Mouse (Mus musculus) heart, postnatal 4 days (tissue): Measurements from ENCODE around the gene Sec14l3. TPM values are rescaled to one million over a fixed set of nuclear protein-coding genes. Genes with fewer than 3 reads are reported as not detected.
A peak's percentile ranks its signal among the peaks of the same experiment; 100 is the strongest.

ENCODE experiments used
- DNase-seq: peaks from one replicate; pipeline ENCODE4 v3.0.0; 2021
- total RNA-seq, 2 experiments: library from RNA; stranded (reverse); gene quantifications; 2 replicates each; pipeline ENCODE4 v1.2.3; 2021

Gene Sec14l3
- total RNA-seq, 2 experiments from 2014 or later: not detected

DNA sequence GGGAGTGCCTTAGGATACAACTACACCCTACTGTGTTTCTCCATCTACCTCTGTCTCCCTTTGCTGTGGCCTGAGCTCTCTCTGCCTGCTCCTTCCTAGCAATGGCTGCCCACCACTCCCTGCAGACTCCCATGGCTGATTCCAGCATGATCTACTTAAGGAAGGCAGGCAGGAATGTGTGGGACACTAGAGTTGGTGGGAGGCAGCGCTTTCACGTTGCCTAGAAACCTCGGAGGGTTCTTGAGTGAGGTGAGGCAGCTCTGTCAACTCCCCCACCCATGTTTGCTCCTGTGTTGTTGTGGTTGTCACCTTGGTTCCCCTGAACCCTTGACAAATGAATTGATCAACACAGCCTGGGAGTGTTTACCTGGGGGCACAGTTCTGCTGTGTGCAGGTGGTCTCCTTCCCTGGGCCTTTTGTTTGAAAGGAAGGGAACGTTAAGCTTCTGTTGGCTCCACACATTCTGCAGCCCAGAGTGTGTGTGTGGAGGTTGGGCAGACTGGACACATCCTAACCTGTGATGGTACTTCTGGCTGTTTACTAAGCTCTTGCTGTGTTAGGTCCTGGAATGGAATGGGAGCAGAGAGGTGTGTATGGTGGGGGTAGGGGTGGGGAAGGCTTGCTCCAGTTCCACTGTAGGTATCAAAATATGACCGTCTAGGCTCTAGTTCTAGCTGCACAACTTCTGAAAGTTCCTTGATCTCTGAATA, 3.6 kb upstream of the Sec14l3 start:
- no peak for DNase-seq

DNA sequence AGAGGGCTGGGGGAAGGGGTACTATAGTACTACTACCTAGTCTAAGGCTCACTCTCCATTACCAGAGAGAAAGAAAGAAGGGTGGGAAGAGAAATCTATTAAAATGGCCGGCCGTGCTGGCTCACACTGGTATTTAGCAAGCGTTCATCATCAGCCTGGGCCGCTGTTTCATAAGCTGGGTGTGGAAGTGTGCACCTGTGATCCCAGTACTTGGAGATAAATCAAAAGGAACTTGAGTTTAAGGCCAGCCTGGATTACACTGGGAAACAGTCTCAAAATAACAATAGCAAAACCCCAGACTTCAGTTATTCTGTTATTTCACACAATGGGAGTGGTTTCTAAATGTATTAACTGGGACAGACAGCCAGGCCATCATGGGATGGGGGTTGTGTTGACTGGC, 2.1 kb upstream of the Sec14l3 start:
- no peak for DNase-seq

DNA sequence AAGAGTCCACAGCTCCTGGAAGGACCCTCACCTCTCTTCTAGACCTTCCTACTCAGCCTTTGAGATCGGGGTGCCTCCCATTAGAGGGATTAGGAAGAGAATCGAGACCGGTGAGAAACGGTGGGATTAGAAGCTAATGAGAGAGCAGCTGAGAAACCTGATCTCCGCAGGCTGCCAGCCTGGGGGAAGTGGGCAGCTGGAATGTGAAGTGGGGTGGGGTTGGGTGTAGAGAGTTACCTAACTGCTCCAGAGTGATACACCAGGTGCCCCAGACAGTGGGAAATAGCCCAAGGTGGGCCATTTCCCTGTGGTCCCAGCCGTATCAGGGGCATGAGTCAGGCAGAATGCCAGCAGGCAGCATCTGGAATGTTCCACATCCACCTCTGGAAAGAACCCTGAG, 1.7 kb upstream of the Sec14l3 start:
- DNase-seq: no peak

DNA sequence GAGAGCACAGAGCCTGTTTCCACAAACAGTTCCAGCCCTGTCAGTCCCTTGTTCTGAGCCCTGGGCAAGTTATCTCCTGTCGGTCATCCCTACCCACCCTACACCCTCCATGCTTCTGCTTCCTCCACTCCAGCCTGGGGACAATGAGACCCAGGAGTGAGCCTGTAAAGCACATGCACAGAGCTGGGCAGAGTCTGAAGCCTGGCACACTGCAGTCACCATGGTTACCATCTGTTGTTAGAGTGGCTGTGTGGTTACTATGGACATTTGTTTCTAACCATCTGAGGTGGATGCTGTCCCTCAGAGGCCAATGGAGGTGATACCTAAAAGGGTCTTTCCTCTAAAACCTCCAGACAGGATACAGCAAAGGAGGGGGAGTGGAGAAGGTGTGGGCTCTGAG, 5.0 kb downstream of the Sec14l3 start:
- DNase-seq: no peak

DNA sequence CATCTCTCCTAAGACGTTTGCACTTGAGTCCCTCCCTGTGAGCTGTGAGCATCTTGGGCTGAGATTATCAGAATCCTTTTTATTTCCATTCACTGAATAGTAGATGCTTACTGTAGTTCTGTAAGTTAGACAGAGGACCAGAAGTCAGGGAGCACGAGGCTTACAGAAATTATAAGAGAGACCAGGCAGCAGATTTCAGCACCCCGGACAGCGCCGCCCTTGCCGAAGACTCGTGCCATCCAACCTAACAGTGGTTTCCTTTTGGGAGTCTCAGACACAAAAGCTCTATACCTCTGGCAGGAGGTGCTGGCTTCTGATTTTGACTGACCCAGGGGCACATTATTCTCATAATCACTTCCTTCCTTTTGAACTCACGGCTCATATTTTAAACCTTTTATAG, 12.0 kb downstream of the Sec14l3 start:
- DNase-seq: peak; percentile 79

DNA sequence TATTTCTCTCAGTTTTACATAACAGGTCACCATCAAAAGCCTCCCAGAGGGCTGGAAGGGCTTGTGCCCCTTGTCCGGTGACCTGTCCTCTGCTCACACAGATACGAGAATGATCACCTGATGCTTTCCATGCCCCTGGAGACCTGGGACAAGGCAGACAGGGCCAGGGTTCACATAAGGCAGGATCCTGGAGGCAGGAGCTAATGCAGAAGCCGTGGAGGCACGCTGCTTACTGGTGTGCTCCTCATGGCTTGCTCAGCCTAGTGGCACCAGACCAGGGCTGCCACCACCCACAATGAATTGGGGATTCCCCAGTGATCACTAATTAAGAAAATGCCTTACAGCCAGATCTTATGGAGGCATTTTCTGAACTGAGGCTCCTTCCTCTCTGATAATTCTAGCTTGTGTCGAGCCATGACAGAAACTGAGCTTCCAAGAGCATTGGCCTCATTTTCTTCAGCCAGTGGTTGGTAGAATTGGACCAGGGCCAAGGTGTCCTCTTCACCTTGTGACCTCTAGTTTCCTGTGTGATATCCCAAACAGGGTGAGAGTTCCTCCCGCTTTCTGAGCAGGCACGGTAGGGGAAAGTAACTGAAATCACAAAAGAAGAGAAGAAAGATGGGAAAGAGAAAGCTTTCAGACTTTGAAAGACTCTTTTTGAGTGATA, 13.8 kb downstream of the Sec14l3 start:
- DNase-seq: no peak

DNA sequence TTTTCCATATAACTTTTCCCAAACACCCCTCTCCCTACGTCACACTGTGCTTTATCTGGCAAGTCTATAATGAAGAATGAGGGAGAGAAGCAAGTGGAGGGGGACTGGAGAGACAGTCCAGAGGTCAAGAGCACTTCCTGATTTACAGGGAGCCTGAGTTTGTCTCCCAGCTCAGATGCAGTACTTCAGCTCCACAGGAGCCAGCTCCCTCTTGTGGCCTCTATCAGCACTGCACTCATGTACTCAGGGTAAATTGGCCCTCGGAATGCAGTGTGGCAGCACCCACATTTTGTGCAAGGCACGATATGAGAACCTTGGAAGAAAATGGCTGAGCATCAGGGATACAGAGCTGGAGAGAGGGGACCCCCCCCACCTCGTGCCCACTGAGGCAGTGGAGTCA, 15.6 kb downstream of the Sec14l3 start:
- DNase-seq: peak; percentile 58

DNA sequence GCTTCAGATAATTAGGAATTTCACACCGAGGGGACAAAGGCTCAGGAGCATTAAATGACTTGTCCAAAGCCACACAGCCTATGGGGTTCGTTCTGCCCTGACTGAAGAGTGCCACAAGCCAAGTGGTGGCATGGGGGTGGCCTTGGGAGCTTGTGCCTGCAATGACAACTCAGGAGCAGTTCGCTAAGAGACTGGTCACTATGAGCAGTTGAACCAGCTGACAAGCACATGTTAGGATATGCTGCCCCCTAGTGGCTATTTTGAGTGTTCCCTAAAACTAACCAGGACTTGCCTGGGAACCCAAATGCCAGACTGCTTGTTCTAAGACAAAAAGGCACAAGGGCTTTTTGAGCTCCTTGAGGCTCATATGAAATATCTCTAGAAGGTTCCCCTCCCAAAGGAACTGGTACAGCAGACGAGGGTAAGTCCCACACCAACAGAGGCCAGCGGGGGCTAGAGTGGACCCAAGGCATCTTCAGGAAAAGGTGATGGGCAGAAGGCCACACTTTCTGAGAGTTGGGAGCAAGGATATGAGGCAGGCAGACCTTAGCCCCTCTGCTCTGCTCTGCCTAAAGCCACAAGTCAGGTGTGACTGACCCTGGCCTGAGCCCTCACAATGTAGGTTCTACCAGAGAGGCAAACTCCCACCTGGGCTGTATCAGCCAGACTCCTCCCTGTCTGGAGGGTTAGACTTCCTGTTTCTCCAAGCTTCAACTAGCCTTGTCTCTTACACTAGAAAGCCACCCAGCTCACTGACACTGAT, 18.9 kb downstream of the Sec14l3 start:
- peak; percentile 70 for DNase-seq

DNA sequence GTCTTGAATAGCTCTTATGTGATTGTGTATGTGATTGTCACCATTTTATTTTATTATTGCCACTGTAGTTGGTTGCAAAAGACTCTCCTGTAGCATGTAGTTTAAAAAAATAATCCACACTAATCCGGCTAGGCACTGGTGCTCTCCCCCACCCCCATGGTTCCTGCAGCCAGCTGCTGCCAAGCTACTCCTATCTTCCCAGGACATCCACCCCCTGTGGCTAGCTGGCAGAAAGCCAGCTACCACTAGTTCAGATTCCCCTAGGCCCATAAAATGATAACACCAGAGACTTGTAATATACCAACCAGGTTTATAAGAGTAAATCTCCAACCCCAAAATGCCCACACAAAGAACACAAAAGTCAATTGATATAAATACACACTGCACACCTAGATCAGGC, 21.6 kb downstream of the Sec14l3 start:
- DNase-seq: no peak

DNA sequence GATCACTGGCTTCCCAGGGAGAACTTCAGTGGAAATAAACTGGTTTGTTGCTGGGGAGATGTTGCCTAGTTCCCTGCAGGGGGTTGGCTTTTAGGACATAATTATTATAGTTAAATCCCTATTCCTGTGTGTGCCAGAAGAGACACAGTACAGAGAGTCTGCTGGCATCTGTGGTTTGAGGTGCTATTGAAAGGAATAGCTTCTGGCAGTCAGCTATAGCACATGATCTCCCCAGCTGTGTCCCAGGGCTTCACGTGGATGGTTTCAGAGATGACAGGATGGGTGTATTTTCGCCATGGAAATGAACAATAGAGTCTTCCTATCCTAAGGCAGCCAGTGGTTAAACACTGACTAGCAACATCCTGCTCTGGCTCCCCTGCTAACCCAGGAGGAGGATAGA, 22.6 kb downstream of the Sec14l3 start:
- DNase-seq: no peak

DNA sequence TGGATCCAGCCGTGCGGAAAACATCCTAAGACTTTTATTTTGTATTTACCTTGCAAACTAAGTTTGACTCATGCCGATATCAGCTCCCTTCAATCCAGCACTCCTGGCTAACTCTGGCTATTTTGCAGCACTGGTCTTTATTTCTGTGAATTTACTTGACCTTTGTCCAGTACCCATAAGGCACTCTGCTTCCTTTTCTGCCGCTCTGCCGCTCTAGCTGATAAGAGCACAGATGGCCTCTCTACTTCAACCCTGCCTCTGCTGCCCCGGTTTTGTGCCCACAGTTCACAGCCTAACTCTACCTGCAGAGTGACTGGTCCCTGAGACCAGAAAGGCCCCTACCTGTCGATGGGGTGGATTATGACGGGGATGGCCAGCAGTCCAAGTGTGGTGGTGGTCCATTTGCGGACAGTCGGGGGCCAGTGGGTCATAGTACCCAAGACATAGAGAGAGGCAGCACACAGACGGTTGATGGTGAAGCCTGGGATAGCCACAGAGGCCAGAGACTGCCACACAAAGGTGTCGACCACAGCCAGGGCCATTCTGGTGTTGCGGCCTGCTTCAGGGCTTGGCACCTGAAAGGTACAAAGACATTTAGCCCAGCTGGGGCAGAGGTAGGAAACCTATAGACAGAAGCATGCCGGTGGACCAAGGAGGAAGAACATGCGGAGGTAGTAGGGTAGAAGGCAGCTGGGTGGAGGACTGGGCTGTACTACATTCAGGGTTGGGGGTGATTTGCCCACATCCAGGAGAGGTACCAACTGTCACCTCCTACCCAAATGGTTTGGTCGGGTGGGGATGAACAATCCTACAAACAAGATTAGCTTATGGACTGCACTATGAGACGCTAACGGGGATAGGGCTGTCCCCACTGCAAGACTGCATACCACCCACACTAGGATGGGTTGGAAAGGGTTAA, 29.1 kb downstream of the Sec14l3 start:
- no peak for DNase-seq

DNA sequence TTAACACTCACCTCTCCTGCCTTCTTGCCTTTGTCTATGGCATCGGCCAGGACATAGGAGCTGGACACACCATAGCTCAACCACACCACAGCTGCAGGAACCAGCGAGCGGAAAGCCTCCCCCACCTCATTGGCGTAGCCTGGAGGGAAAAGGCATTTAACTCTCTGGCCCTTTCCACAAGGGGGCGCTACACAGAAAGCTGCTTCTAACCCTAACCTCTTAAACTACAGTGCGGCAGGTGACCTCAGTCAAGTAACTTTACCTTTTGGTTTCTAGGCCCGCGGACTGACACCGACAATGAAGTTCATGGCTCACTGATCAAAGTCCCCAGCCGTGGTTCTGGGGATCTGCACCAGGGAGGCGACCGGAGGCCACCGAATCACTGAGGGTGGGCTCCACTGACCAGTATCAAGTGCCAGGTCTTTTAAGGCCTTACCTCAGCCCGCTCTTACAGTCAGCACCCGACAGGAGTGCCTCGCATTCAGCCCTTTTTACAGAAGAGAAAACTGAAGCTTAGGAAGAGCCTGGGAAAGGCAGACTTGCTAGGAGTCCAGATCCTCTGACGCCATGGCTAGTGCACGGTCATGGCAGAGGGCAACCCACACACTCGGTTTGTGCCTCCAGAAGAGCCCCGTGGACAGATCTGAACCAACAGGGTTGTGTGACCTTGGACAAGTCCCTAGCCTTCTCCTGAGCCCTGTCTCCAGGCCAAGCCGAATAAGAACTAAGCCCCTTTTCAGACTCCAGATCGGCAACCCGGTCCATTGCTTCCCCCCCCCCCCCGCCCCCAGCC, 29.9 kb downstream of the Sec14l3 start:
- peak; percentile 77 for DNase-seq

DNA sequence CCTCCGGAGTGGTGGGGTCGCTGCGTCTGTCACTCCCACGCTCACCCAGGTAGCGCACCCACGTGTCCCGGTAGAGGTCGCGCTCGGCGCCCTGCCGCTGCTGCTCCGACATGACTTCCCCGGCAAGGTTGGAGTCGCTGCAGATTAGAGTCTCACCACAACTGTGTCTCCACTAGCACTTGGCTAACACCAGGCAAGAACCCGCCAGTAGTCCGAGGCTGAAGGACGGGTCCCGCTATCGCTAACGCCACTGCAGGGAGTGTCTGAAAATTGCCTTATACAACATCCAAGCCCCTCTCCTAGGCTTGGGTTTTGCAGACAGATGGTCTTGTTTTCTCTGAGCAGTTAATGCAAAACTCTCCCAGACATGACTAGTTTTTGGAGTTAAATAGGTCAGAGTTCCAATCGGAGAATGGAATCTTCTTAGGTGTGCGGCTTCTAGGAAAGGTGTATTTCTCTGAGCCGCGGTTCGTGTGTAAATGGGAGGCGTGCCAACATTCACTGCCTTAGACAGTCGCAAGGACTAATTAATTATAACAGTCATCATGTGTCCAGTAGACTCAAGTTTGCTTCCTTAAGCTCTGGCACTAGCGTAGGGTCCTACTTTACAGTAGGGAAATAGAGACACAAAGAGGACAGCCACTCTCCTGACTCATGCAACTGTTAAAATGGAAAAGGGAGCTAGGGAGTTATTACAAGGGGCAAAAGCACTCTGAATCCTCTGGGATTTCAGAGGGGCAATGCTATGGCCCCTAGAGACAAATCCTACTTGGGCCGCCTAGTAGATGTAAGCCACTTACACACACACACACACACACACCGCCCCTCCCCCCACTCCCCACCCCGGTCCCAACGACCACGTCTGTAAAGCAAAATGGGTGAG, 30.8 kb downstream of the Sec14l3 start, which contains the start of gene Mtfp1:
Gene Mtfp1, minus strand, starts transcription at position 275 of the 883 bp plus-strand sequence.
- peak; percentile 71 for DNase-seq

DNA sequence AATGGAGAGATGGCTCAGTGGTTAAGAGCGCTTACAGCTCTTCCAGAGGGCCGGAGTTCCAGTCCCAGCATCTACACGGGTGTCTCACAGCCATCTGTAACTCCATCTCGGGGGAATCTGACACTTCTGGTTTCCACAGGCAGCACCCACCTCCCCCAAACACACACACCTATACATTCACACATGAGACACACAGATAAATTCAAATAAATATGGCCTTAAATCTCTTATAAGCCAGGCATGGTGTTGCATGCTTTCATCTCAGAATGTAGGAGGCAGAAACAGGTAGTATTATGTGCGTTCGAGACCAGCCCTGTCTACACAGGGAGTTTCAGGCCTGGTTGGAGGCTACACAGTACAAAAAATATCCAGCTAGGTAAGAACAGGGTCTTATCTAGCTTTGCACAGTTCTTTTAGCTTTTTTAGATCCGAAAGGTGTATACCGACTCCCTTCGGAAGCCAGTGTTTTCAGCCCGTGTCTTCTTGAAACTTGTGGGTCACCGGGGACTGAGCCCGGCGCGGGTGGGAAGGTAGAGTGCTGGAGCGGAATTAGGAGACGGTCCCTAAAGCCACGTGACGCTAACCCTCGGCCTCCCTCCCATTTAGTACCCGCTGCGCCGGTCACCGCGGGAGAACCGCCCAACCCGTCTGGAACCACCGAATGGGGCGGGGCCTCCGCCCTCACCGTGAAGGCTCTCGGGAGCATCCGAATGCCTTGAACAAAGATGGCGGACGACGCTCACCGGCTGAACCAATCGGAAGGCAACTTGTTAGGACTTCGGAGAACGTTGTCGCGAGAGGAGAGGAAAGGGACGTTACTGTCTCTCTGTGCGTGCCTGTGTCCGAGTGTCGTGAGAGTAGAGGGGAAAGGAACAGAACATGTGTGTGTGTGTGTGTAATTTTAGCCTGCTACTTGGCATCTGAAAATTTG, 31.7 kb downstream of the Sec14l3 start:
- peak; percentile 98 for DNase-seq

DNA sequence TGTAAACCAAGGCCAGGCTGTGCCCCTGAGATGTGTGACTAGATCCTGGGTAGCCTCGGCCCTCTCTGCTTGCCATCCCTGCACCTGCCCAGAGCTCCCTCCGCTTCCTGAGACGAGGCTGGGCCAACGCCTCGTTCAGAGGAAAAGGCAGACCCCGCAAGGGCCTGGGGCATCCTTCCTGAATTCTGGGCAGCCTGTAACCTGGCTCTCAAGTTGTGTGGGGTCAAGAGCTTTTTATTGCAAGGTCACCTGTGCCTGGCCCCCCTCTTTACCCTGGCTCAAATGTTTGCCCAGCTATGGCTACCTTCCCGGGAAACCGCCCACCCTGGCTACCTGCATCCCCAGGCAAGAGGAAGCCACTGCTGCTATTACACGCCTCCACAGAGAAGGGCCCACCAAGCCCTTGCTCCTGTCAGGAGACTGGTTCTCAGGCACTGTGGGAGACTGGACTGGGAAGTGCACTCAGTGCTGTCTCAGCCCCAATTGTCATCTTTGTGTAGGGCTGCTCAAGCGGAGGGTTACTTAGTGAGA, 32.5 kb downstream of the Sec14l3 start:
- no peak for DNase-seq

DNA sequence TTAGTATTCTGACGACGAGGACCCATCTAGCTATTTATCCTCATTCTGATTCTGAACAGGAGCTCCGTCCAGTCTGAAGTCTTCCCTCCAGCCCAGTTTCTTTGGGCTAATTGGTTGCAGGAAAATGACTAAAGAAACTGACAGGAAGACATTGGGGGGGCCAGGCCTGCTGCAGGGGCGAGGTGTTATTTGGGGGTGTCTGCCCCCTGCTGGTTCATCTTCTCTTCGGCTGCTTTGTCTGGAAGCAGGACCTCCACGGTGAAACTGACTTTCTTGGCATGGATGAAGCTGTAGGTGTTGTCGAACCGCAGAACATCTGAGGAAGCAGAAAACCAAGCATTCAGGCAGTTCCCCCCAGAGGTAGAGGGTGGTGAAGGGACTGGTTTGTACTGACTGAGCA, 33.5 kb downstream of the Sec14l3 start:
- DNase-seq: no peak

DNA sequence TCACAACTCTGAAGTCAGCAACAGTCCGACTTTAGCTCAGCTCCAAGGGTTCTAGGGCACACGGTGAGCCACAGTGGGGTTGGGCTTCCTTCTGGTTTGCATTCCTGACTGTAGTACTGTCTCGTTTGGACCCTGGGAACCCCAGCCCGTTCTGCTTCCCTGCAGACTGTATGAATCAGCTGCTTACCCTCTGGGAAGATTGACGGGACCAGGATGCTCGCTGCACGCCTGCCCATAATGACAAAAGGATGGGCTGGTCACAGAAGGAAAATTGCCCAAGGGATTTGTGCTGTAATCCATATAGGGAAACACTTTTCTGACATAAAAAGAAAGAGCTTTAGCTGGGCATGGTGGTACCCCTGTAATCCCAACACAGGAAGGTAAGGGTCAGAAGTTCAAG, 34.2 kb downstream of the Sec14l3 start:
- no peak for DNase-seq

DNA sequence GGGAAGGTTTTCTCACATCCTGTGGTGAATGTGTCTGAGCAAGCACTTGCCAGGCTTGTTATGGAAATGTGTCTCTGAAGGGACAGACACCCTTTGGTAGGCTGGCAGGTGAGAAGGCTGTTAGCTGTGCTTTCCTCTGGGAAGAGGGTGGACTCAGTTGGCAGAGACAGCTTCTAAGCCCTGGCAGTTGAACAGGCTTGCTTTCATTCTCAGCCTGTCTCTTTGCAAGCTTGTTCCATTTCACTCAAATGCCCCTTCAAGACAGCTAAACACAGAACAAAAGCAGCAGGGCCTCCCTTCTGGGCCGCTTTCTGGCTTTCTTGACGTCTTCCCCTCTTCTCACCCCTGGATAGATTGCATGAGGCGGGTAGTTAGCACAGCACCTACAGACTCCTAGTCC, 34.8 kb downstream of the Sec14l3 start:
- DNase-seq: no peak

DNA sequence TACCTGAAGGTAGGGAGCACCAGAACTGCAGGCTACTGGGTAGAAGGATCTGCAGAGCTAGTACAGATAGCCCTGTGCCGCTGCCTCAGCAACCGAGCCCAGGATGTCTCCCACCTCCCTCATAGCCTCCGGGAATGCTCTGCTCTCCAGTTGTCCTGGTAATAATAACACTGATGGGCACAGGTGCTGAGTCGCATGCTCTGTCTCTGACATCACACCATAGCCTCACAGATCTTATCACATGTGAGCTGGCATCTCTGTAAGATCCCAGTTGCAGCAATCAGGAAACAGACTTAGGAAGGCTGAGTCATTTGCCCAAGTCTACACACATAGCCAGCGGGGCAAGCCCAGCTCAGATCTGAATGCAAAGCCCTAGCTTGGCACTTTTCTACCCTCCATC, 37.2 kb downstream of the Sec14l3 start:
- no peak for DNase-seq
